Mouse (Mus musculus) liver (tissue): ENCODE data around the gene Vmn2r118.

Experiments used
- DNase-seq: peaks from one replicate; pipeline ENCODE4 v3.0.0-alpha.2; 2020; ENCODE audit warnings: mixed read lengths

The Vmn2r118 gene

DNA sequence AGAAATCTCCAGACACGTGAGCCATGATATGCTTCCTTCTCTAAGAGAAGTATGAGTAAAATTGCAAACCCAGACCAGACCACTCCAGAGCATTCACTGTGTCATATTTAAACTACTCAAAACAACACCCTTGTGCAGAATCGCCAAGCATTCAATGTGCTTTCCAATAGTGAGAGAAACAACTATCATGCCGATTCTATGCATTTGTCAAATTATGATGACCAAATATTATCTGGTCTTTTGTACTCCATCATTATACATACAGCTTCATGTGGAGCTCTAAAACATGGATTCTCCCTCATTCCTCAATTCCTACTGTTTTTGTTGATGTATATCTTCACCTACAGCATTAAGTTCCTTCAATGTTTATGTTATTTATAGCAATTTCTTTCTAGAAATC, at the start of gene Vmn2r118:
Gene Vmn2r118 (minus strand): TSS at position 101 of the 400 bp plus-strand sequence.
- DNase-seq, result no peak

DNA sequence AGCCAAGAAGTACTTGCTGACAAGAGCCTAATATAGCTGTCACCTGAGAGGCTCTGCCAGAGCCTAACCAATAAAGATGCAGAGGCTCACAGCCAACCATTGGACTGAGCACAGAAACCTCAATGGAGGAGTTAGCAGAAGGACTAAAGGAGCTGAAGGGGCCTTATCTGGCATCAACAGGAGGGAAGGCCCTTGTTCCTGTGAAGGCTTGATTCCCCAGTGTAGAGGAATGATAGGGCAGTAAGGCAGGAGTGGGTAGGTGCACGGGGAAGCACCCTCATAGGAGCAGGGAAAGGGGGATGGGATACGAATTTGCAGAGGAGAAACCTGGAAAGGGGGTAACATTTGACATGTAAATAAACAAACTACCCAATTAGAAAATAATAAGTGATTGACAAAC, 36.1 kb upstream of the Vmn2r118 start:
- DNase-seq, result peak; percentile 47

DNA sequence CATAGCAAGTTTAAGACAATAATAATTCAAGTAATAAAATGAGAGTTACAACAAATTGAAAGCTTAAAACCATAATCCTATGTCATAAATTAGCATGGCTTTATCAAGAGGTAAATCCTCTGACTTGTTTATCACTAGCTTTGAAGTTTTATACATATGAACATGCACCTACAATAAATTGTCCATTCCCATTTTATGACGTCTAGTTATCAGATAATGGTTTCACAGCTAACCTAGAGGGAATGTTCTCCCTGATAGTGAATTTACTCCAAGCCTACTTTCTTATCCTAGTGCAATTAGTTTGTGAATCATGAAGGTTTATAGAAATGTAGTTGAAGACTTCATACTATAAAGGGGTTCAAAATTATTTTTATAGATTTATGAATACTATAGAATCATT, 34.2 kb downstream of the Vmn2r118 start:
- DNase-seq, result no peak

DNA sequence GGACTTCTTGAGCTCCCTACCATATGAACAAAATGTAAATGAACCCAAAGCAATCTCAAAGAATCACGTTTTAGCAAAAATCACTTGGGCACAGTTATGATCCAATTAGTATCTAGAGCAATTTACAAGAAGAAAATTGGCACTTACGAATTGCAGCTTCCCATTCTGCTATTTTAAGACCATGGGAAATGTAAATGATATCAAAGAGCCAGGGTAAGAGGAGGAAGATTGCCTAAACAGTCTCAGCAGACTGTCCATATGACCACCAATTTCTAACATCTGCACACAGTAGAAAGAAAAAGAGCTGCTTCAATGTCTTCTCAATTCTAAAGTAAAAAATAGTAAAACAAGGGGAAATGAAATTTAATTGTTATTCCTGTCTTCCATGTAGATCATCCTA, 63.2 kb downstream of the Vmn2r118 start:
- no peak for DNase-seq

DNA sequence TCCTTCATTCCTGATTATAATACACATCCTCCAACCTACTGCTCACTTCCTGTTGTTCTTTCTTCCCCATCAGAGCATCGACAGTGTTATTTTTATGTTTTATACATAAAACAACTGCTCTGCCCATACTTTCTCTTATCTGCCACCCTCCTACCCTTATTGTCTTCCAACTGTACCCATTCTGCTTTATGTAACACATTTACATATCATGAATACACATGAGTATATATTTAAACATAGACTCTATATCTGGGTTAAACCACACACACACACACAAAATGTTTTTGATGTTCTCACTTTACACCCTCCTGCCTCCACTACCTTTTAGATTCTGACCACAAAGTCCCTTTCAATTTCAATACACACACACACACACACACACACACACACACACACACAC, 76.5 kb downstream of the Vmn2r118 start:
- DNase-seq, result no peak
